Mouse (Mus musculus): ENCODE measurements around the gene Arhgef9.

DNA sequence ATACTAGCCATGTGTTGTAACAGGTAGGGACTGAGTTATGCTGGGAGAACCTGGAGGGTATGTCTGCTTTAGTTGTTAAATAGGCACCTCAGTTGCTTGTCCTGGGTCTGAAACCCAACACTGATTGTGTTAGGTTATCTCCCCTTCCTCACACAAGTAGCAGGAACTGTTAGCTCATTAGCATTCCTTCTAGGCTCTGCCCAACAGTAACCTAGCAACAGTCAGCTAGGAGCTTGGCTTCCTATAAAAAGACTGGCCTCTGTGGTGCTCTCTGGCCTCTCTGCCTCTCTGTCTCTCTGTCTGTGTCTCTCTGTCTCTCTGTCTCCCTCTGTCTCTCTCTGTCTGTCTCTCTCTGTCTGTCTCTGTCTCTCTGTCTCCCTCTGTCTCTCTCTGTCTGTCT, 42.2 kb upstream of the Arhgef9 start:
- TF ChIP-seq CTCF (IDR thresholded peaks at IDR 0.05; ENCODE audit: extremely low read depth, insufficient read depth, low read length) (no peak), POLR2A (IDR thresholded peaks at IDR 0.05; ENCODE audit: extremely low read depth, insufficient read depth, low read length) (no peak)
